Comparison of ENCODE assay signal across 24 mouse cellular contexts in the genomic region with DNA sequence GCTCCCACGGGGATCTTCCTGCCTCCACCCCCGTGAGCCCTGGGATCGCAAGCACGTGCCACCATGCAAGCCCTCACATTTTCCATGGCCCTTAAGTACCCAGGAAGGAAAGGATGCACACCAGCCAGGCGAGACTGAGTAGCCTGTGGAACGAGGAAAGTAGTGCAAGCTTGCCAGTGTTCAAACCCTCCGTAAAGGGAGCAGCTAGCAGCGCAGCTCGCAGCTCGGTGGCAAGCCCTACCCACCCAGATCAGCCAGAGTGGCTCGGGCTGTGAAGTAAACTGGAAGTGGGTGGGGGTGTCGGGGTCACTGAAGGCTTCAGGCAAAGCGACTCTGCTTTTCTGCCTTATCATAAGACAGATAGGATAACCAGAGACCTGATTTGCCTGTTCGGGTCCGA. TPM values are rescaled to one million over a fixed set of nuclear protein-coding genes. Genes with fewer than 3 reads are reported as not detected.
DNase-seq lines count a peak whose midpoint lies in the region; ATAC-seq lines count a peak whose summit lies in the region.
"Had no signal": no experiment of that assay in that cellular context is flagged by ENCODE, and none has a peak within 500 bp of the region (broad histone marks: within the 10 kb centered on the region; RNA-seq: fewer than 3 reads in every experiment).

No protein-coding gene starts in this region.

- 25% methylated on average over 15 of the region's 15 CpGs for WGBS in heart, embryonic 11.5 days (ENCODE audit: insufficient replicate concordance)
- 26% methylated on average over 15 of the region's 15 CpGs for WGBS in heart, embryonic 16.5 days
- 21% methylated on average over 15 of the region's 15 CpGs for WGBS in kidney, embryonic 16.5 days
- 79% methylated on average over 15 of the region's 15 CpGs for WGBS in midbrain, embryonic 11.5 days
- 81% methylated on average over 15 of the region's 15 CpGs for WGBS in midbrain, embryonic 16.5 days

- DNase-seq in heart, postnatal 4 days = no peak
- DNase-seq in heart, postnatal 14 days = no peak
- no peak for DNase-seq in kidney, postnatal 25 days
- DNase-seq in midbrain, embryonic 11.5 days (ENCODE audit: low spot score, missing footprints) = peak; percentile 54
- DNase-seq: adrenal gland, postnatal 14 days; cerebellum, adult 11 months; cerebellum, adult 9-10 months; cerebellum, postnatal 36 days; gastrocnemius, postnatal 10 days; layer of hippocampus, postnatal 36 days; liver; lung, postnatal 4 days; thymus, postnatal 4 days had no signal

- ATAC-seq in heart, embryonic 11.5 days (replicated peaks; ENCODE audit: insufficient number of reproducible peaks, low FRiP score, low TSS enrichment) = no peak
- no peak for ATAC-seq in heart, embryonic 16.5 days (replicated peaks; ENCODE audit: extremely low read depth, insufficient read depth, low FRiP score)
- ATAC-seq in kidney, embryonic 16.5 days (ENCODE audit: low FRiP score, low TSS enrichment) = peak; percentile 27; the same call in 1 of the 2 replicates
- no peak for ATAC-seq in midbrain, embryonic 11.5 days (ENCODE audit: low FRiP score)
- no peak for ATAC-seq in midbrain, embryonic 16.5 days
- ATAC-seq: forebrain, embryonic 13.5 days; hindbrain, postnatal 0 days; intestine, postnatal 0 days; midbrain, embryonic 13.5 days had no signal

- H3K9ac ChIP-seq in heart, embryonic 11.5 days (ENCODE audit: low read depth, low read length) = peak overlapping the region; percentile 40; the same call in 1 of the 2 replicates
- H3K9ac ChIP-seq in heart, embryonic 16.5 days (ENCODE audit: low read length) = peak overlapping the region; percentile 52
- H3K9ac ChIP-seq in kidney, embryonic 16.5 days (replicated peaks; ENCODE audit: low read length) = 0 out of 2 replicates have a peak overlapping the region, but pooled peaks have one; percentile 40
- H3K9ac ChIP-seq in midbrain, embryonic 11.5 days (ENCODE audit: low read length) = no peak overlapping the region
- H3K9ac ChIP-seq in midbrain, embryonic 16.5 days (ENCODE audit: low read depth, low read length) = no peak overlapping the region
- H3K9ac ChIP-seq: forebrain, embryonic 13.5 days; hindbrain, embryonic 12.5 days; liver, embryonic 14.5 days; midbrain, embryonic 13.5 days had no signal

- no peaks in the 10 kb centered on the region for H3K27me3 ChIP-seq in heart, embryonic 11.5 days (ENCODE audit: control insufficient read depth, insufficient read depth, low read length)
- H3K27me3 ChIP-seq in heart, embryonic 16.5 days (ENCODE audit: control insufficient read depth, insufficient read depth, low read length) = no peaks in the 10 kb centered on the region
- no peaks in the 10 kb centered on the region for H3K27me3 ChIP-seq in kidney, embryonic 16.5 days (ENCODE audit: insufficient read depth, low read length)
- no peaks in the 10 kb centered on the region for H3K27me3 ChIP-seq in midbrain, embryonic 11.5 days (ENCODE audit: control insufficient read depth, insufficient read depth, low read length)
- no peaks in the 10 kb centered on the region for H3K27me3 ChIP-seq in midbrain, embryonic 16.5 days (ENCODE audit: control insufficient read depth, insufficient read depth, low read depth, low read length)
- H3K27me3 ChIP-seq: forebrain, embryonic 13.5 days; hindbrain, embryonic 12.5 days; midbrain, embryonic 13.5 days had no signal

- H3K36me3 ChIP-seq in heart, embryonic 11.5 days (ENCODE audit: control insufficient read depth, insufficient read depth, low read length) = no peaks in the 10 kb centered on the region
- no peaks in the 10 kb centered on the region for H3K36me3 ChIP-seq in heart, embryonic 16.5 days (ENCODE audit: control insufficient read depth, insufficient read depth)
- H3K36me3 ChIP-seq in kidney, embryonic 16.5 days (ENCODE audit: insufficient read depth, low read length) = no peaks in the 10 kb centered on the region
- no peaks in the 10 kb centered on the region for H3K36me3 ChIP-seq in midbrain, embryonic 11.5 days (ENCODE audit: control insufficient read depth, insufficient read depth, low read length)
- no peaks in the 10 kb centered on the region for H3K36me3 ChIP-seq in midbrain, embryonic 16.5 days (ENCODE audit: control insufficient read depth, insufficient read depth, low read length)
- H3K36me3 ChIP-seq: hindbrain, embryonic 12.5 days; midbrain, embryonic 13.5 days had no signal

- H3K4me1 ChIP-seq in heart, embryonic 11.5 days (ENCODE audit: control insufficient read depth, insufficient read depth, low read length) = no peaks in the 10 kb centered on the region
- peaks cover 3% of the 10 kb centered on the region; the same call in 1 of the 2 replicates for H3K4me1 ChIP-seq in heart, embryonic 16.5 days (ENCODE audit: control insufficient read depth, insufficient read depth, low read length)
- peaks cover 16% of the 10 kb centered on the region for H3K4me1 ChIP-seq in kidney, embryonic 16.5 days (ENCODE audit: insufficient read depth, low read length)
- H3K4me1 ChIP-seq in midbrain, embryonic 11.5 days (ENCODE audit: control insufficient read depth, insufficient read depth, low read length) = no peaks in the 10 kb centered on the region
- no peaks in the 10 kb centered on the region for H3K4me1 ChIP-seq in midbrain, embryonic 16.5 days (ENCODE audit: control insufficient read depth, insufficient read depth, low read length)
- H3K4me1 ChIP-seq: forebrain, embryonic 13.5 days; hindbrain, embryonic 12.5 days; midbrain, embryonic 13.5 days had no signal

- H3K4me2 ChIP-seq in heart, embryonic 11.5 days = peak overlapping the region; percentile 33
- peak overlapping the region; percentile 57 for H3K4me2 ChIP-seq in heart, embryonic 16.5 days (ENCODE audit: low read depth, low read length)
- H3K4me2 ChIP-seq in kidney, embryonic 16.5 days (replicated peaks; ENCODE audit: low read depth, low read length) = peak overlapping the region; percentile 22; the same call in 1 of the 2 replicates
- no peak overlapping the region for H3K4me2 ChIP-seq in midbrain, embryonic 11.5 days
- no peak overlapping the region for H3K4me2 ChIP-seq in midbrain, embryonic 16.5 days (ENCODE audit: low read length)
- H3K4me2 ChIP-seq: forebrain, embryonic 13.5 days; hindbrain, embryonic 12.5 days; midbrain, embryonic 13.5 days had no signal

- no peak overlapping the region for H3K4me3 ChIP-seq in heart, embryonic 11.5 days (ENCODE audit: low read depth, low read length)
- peak overlapping the region; percentile 30 for H3K4me3 ChIP-seq in heart, embryonic 16.5 days (ENCODE audit: low read length)
- 0 out of 2 replicates have a peak overlapping the region, but pooled peaks have one; percentile 11 for H3K4me3 ChIP-seq in kidney, embryonic 16.5 days (ENCODE audit: low read length)
- no peak overlapping the region for H3K4me3 ChIP-seq in midbrain, embryonic 11.5 days (ENCODE audit: low read depth, low read length)
- no peak overlapping the region for H3K4me3 ChIP-seq in midbrain, embryonic 16.5 days (ENCODE audit: low read depth, low read length)
- H3K4me3 ChIP-seq: forebrain, embryonic 13.5 days; hindbrain, embryonic 12.5 days; megakaryocyte, embryonic 14.5 days; midbrain, embryonic 13.5 days had no signal

- intact Hi-C loops in heart, postnatal 14 days (cut with DNase I) = no loop called here

- no peaks in the 10 kb centered on the region; the same call in 1 of the 2 replicates for H3K9me3 ChIP-seq in heart, embryonic 11.5 days (replicated peaks; ENCODE audit: control insufficient read depth, low read length)
- H3K9me3 ChIP-seq in heart, embryonic 16.5 days (replicated peaks; ENCODE audit: control insufficient read depth, low read length) = no peaks in the 10 kb centered on the region
- H3K9me3 ChIP-seq in kidney, embryonic 16.5 days (ENCODE audit: low read length) = no peaks in the 10 kb centered on the region
- H3K9me3 ChIP-seq in midbrain, embryonic 11.5 days (ENCODE audit: control insufficient read depth, low read length) = no peaks in the 10 kb centered on the region
- H3K9me3 ChIP-seq in midbrain, embryonic 16.5 days (replicated peaks; ENCODE audit: control insufficient read depth, low read length, poor library complexity, severe bottlenecking) = no peaks in the 10 kb centered on the region
- H3K9me3 ChIP-seq: forebrain, embryonic 13.5 days; hindbrain, embryonic 12.5 days; megakaryocyte, embryonic 14.5 days; midbrain, embryonic 13.5 days had no signal

- no peak overlapping the region for H3K27ac ChIP-seq in heart, embryonic 11.5 days (ENCODE audit: low read depth, low read length)
- H3K27ac ChIP-seq in heart, embryonic 16.5 days (ENCODE audit: low read length) = no peak overlapping the region
- H3K27ac ChIP-seq in kidney, embryonic 16.5 days (ENCODE audit: low read length) = no peak overlapping the region
- H3K27ac ChIP-seq in midbrain, embryonic 11.5 days (ENCODE audit: low read depth, low read length) = no peak overlapping the region
- H3K27ac ChIP-seq in midbrain, embryonic 16.5 days (ENCODE audit: low read length) = no peak overlapping the region
- H3K27ac ChIP-seq: forebrain, embryonic 13.5 days; hindbrain, embryonic 12.5 days; hindbrain, postnatal 0 days; liver, embryonic 14.5 days; midbrain, embryonic 13.5 days had no signal

RNA-seq across cellular contexts. Expression of a gene that starts 20.5 kb away (rescaled TPM):
- 59.1 and 81.1 TPM in 2 replicates for polyA plus RNA-seq in heart, embryonic 11.5 days (2014; fragmentation: Nextera tagmentation; extraction: Ambion mirVana)
- total RNA-seq in heart, postnatal 4 days (2021) = 100 to 1,000 TPM; 169 to 172 TPM
- 35.5 and 38.7 TPM in 2 replicates for polyA plus RNA-seq in heart, embryonic 16.5 days (2015; fragmentation: Nextera tagmentation; extraction: Ambion mirVana)
- total RNA-seq in heart, postnatal 14 days (2021) = 100 to 1,000 TPM; 107 to 118 TPM
- polyA plus RNA-seq in kidney, embryonic 16.5 days (2015; fragmentation: Nextera tagmentation; extraction: Ambion mirVana) = 2.7 and 2.8 TPM in 2 replicates
- 10.2 and 11.8 TPM in 2 replicates for polyA plus RNA-seq in midbrain, embryonic 11.5 days (2014; fragmentation: Nextera tagmentation; extraction: Ambion mirVana)
- polyA plus RNA-seq in midbrain, embryonic 16.5 days (2015; fragmentation: Nextera tagmentation; extraction: Ambion mirVana) = 1.0 and 1.4 TPM in 2 replicates

Comparison
In these comparisons a context has a peak if more than half of its experiments do, and no peak if none do; other contexts are left out.
1. H3K4me3 ChIP-seq: peak in heart, embryonic 16.5 days (single experiment) and kidney, embryonic 16.5 days (single experiment); none in heart, embryonic 11.5 days (single experiment), midbrain, embryonic 11.5 days (single experiment) and midbrain, embryonic 16.5 days (single experiment).
2. H3K4me2 ChIP-seq: peak in heart, embryonic 11.5 days (single experiment), heart, embryonic 16.5 days (single experiment) and kidney, embryonic 16.5 days (single experiment); none in midbrain, embryonic 11.5 days (single experiment) and midbrain, embryonic 16.5 days (single experiment).
3. H3K9ac ChIP-seq: peak in heart, embryonic 11.5 days (single experiment), heart, embryonic 16.5 days (single experiment) and kidney, embryonic 16.5 days (single experiment); none in midbrain, embryonic 11.5 days (single experiment) and midbrain, embryonic 16.5 days (single experiment).